Mouse (Mus musculus) MEL (cell line): ENCODE data around the gene Traf3.

ENCODE experiments used
- CTCF ChIP-seq, 3 experiments: IDR thresholded peaks in 2 of 3; conservative IDR thresholded peaks in 1 of 3; 2 replicates each; pipeline ENCODE4 v1.5.1; 2011 to 2012; ENCODE audit warnings: low read length in 3 of 3, low read depth in 2 of 3, mild to moderate bottlenecking in 2 of 3, improper control_type of control experiment in 1 of 3, inconsistent platforms in 1 of 3, mixed read lengths in 1 of 3, moderate library complexity in 1 of 3; ENCODE audit not compliant: control insufficient read depth in 1 of 3, insufficient read depth in 1 of 3, poor library complexity in 1 of 3, severe bottlenecking in 1 of 3
- EP300 ChIP-seq, 2 experiments: IDR thresholded peaks; 2 replicates each; pipeline ENCODE4 v1.6.1; 2011; ENCODE audit warnings: improper control_type of control experiment in 2 of 2, low read length in 2 of 2, low read depth in 1 of 2, mild to moderate bottlenecking in 1 of 2
- ETS1 ChIP-seq: IDR thresholded peaks from 2 replicates; pipeline ENCODE4 v1.6.1; 2012; ENCODE audit warnings: low read depth, mild to moderate bottlenecking, inconsistent platforms, low read length, improper control_type of control experiment, moderate library complexity
- HCFC1 ChIP-seq: IDR thresholded peaks from 2 replicates; pipeline ENCODE4 v1.6.1; 2012; ENCODE audit warnings: low read depth, mild to moderate bottlenecking, inconsistent platforms, low read length, improper control_type of control experiment, moderate library complexity
- MAX ChIP-seq: IDR thresholded peaks from 2 replicates; pipeline ENCODE4 v1.6.1; 2011; ENCODE audit warnings: low read length, improper control_type of control experiment
- MAZ ChIP-seq: IDR thresholded peaks from 2 replicates; pipeline ENCODE4 v1.6.1; 2012; ENCODE audit warnings: low read depth, mild to moderate bottlenecking, inconsistent platforms, low read length, improper control_type of control experiment
- NELFE ChIP-seq: IDR thresholded peaks from 2 replicates; pipeline ENCODE4 v1.6.1; 2011; ENCODE audit warnings: low read depth, low read length, improper control_type of control experiment
- POLR2AphosphoS5 ChIP-seq: IDR thresholded peaks from 2 replicates; pipeline ENCODE4 v1.6.1; 2012; ENCODE audit warnings: low read depth, borderline replicate concordance, mild to moderate bottlenecking, inconsistent platforms, low read length, moderate library complexity, mixed read lengths
- RCOR1 ChIP-seq: IDR thresholded peaks from 2 replicates; pipeline ENCODE4 v1.6.1; 2012; ENCODE audit warnings: low read depth, mild to moderate bottlenecking, inconsistent platforms, low read length, improper control_type of control experiment
- TCF12 ChIP-seq: IDR thresholded peaks from 2 replicates; pipeline ENCODE4 v1.6.1; 2014; ENCODE audit warnings: low read depth, mild to moderate bottlenecking, inconsistent platforms, low read length, improper control_type of control experiment, moderate library complexity
- ZC3H11A ChIP-seq: IDR thresholded peaks from 2 replicates; pipeline ENCODE4 v1.6.1; 2012; ENCODE audit warnings: low read depth, mild to moderate bottlenecking, inconsistent platforms, low read length, improper control_type of control experiment
- ZKSCAN1 ChIP-seq: IDR thresholded peaks from 2 replicates; pipeline ENCODE4 v1.6.1; 2012; ENCODE audit warnings: low read depth, mild to moderate bottlenecking, inconsistent platforms, low read length, improper control_type of control experiment, moderate library complexity
- ZMIZ1 ChIP-seq: IDR thresholded peaks from 2 replicates; pipeline ENCODE4 v1.6.1; 2012; ENCODE audit warnings: low read depth, mild to moderate bottlenecking, inconsistent platforms, low read length, improper control_type of control experiment, moderate library complexity

DNA sequence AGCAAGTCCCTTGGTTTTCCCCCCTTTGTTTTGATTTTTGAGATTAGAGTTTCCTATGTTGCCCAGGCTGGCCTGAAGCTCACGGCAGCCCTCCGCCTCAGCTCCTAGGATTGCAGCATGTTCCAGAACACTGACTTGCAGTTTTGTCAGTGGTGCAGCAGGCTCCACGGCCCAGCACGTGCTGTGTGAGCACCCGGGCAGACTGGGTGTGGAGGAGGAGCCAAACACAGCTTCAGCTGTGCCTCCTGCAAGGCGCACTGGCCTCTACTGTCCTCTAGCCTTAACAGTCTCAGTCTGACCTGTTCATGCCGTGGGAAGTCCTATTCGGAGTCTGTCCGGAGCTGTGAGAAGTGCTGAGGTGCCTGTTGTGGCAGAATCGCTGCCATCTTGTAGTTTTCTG, 73.8 kb downstream of the Traf3 start:
- TF ChIP-seq ZC3H11A (no peak), CTCF (IDR thresholded peaks at IDR 0.05 in 2 of 3, conservative IDR thresholded peaks at IDR 0.05 in 1 of 3; ENCODE audit: control insufficient read depth in 1 of 3, insufficient read depth in 1 of 3, low read depth in 2 of 3, low read length in 3 of 3, poor library complexity in 1 of 3, severe bottlenecking in 1 of 3) (no peak), RCOR1 (no peak), MAZ (no peak), POLR2AphosphoS5 (no peak), ZMIZ1 (no peak), EP300 (IDR thresholded peaks at IDR 0.05; ENCODE audit: low read depth in 1 of 2, low read length in 2 of 2) (no peak), MAX (no peak), HCFC1 (no peak), ZKSCAN1 (no peak), NELFE (no peak), ETS1 (no peak), TCF12 (no peak)
